Mouse (Mus musculus): ENCODE results near the gene Hps4.

DNA sequence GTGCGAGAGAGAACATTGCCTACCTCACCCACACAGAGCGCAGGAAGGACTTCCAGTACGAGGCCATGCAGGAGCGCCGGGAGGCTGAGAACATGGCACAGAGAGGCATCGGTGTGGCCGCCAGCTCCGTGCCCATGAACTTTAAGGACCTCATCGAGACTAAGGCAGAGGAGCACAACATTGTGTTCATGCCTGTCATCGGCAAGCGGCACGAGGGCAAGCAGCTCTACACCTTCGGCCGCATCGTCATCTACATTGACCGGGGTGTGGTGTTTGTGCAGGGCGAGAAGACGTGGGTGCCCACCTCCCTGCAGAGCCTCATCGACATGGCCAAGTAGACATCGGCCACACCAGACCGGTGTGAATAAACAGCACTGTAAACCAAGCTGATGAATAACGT, 5.9 kb upstream of the Hps4 start:
- TF ChIP-seq POLR2A (IDR thresholded peaks at IDR 0.05; ENCODE audit: low read depth, low read length) (no peak), CTCF (conservative IDR thresholded peaks at IDR 0.05; ENCODE audit: insufficient read depth, insufficient read length, low read depth, low read length) (no peak)

Data from kidney, adult 2 months (tissue).